Mouse (Mus musculus): ENCODE data around the gene Pfkfb2.

- TF ChIP-seq POLR2A (IDR thresholded peaks at IDR 0.05; ENCODE audit: insufficient read depth, low read length): no peak
- TF ChIP-seq CTCF (IDR thresholded peaks at IDR 0.05; ENCODE audit: low read depth, low read length): no peak
- TF ChIP-seq EP300 (IDR thresholded peaks at IDR 0.05; ENCODE audit: insufficient read depth, low read depth, low read length): no peak
These were observed 13.4 kb downstream of the Pfkfb2 start, which contains the start of gene Gm29427 for GRCm38 (mm10) chr1:130715561-130716217.

Measured in ES-Bruce4 (cell line).